In the genomic region with DNA sequence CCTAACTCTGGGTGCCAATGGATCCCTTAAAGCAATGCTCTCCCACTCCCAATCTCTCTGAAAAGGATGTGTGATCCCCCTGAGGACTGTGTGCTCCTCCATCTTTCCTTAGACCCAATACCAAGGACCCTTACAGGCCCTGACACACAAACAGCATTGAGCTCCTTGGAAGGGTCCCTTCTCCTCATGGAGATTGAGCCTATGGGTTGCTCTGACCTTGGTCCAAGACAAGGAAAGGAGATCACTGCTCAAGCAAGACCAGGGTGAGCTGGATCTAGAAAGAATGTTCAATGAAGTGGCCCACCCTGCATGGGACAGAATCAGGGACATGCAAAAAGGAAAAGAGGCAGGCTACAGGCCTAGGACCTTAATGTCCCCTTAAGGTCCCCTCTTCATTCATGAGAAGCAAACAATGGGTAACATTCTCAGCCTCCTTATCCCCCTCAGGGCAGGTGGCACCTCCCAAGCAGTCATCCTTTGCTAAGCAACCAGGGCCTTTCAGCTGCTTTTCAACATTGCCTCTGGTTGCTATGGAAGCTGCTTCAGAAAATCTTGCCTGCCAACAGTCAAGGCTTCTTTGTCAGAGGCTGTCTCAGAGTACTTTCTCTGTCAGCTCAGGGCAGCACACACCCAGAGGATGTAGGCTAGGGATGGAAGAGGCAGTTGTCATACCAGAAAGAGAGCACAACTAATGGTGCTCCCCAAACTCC, we compare ENCODE assay signal across 12 mouse cellular contexts.
A peak's percentile ranks its signal among the peaks of the same experiment; 100 is the strongest.
DNase-seq lines count a peak whose midpoint lies in the region; ATAC-seq lines count a peak whose summit lies in the region.
"Had no signal": no experiment of that assay in that cellular context is flagged by ENCODE, and none has a peak within 500 bp of the region (broad histone marks: within the 10 kb centered on the region; RNA-seq: fewer than 3 reads in every experiment).

No protein-coding gene starts in this region.

- no peak overlapping the region for H3K9ac ChIP-seq in hindbrain, embryonic 11.5 days (ENCODE audit: low read depth, low read length)
- H3K9ac ChIP-seq: limb, embryonic 15.5 days had no signal

- 0 out of 2 replicates have a peak, but pooled peaks cover 2% of the 10 kb centered on the region for H3K4me1 ChIP-seq in hindbrain, embryonic 11.5 days (replicated peaks; ENCODE audit: control insufficient read depth, insufficient read depth, low read length)

- no peak overlapping the region for H3K4me2 ChIP-seq in hindbrain, embryonic 11.5 days (replicated peaks; ENCODE audit: low read depth, low read length)
- H3K4me2 ChIP-seq: limb, embryonic 15.5 days had no signal

- H3K27ac ChIP-seq in hindbrain, embryonic 11.5 days (ENCODE audit: low read depth, low read length): no peak overlapping the region
- H3K27ac ChIP-seq: limb, embryonic 15.5 days had no signal

- no peaks in the 10 kb centered on the region for H3K9me3 ChIP-seq in hindbrain, embryonic 11.5 days (ENCODE audit: control insufficient read depth, low read length)
- H3K9me3 ChIP-seq: limb, embryonic 15.5 days had no signal

- ATAC-seq in hindbrain, embryonic 11.5 days (ENCODE audit: low FRiP score): peak; percentile 80
- ATAC-seq: inflammation-experienced regulatory T-cells, adult 6 months; Patski had no signal

- intact Hi-C loops in left cerebral cortex, postnatal 14 days (cut with DNase I): no loop called here

- H3K36me3 ChIP-seq in hindbrain, embryonic 11.5 days (ENCODE audit: control insufficient read depth, insufficient read depth, low read length): no peaks in the 10 kb centered on the region
- H3K36me3 ChIP-seq: limb, embryonic 15.5 days had no signal

- DNase-seq in embryo, embryonic 10 days (ENCODE audit: low spot score): peak; percentile 63
- DNase-seq in embryo, embryonic 9.5 days (ENCODE audit: extremely low spot score): no peak
- peak; percentile 53 for DNase-seq in hindbrain, embryonic 11.5 days (ENCODE audit: low spot score)
- DNase-seq in left cerebral cortex, postnatal 14 days (ENCODE audit: low spot score in 2 of 2): peak; percentile 65 to 82
- peak; percentile 51 for DNase-seq in retina, postnatal 1 day
- DNase-seq in spleen, adult 18-20 months: no peak
- DNase-seq in Muller cell, postnatal 12 days (ENCODE audit: inconsistent ontology term): no peak
- DNase-seq in testis, postnatal 10 days (ENCODE audit: low spot score): no peak
- DNase-seq: cerebellum, adult 11-12 months had no signal

- H3K27me3 ChIP-seq in hindbrain, embryonic 11.5 days (ENCODE audit: control insufficient read depth, insufficient read depth, low read length): no peaks in the 10 kb centered on the region
- H3K27me3 ChIP-seq: Patski had no signal

- no peak overlapping the region for H3K4me3 ChIP-seq in hindbrain, embryonic 11.5 days (ENCODE audit: low read depth, low read length)
- H3K4me3 ChIP-seq: limb, embryonic 15.5 days had no signal

Comparison
In these comparisons a context has a peak if more than half of its experiments do, and no peak if none do; other contexts are left out.
1. DNase-seq: peak in embryo, embryonic 10 days (single experiment), hindbrain, embryonic 11.5 days (single experiment), left cerebral cortex, postnatal 14 days (2 of 2) and retina, postnatal 1 day (single experiment); none in embryo, embryonic 9.5 days (single experiment), spleen, adult 18-20 months (0 of 2), Muller cell, postnatal 12 days (single experiment) and testis, postnatal 10 days (single experiment).